Mouse (Mus musculus) lung, adult 18-20 months (tissue): ENCODE results near the gene Cxcl16.
"Not testable (repeated sequence)": the region's sequence is repeated elsewhere in the genome, so short reads cannot be mapped to it uniquely, and the experiment has no call there.

Source experiments
- DNase-seq, 2 experiments: peaks; one replicate each; pipeline ENCODE4 v3.0.0; 2022; ENCODE audit warnings: mixed read lengths in 2 of 2

Gene Cxcl16

GRCm38 (mm10) chr11:70459601-70460101 is at the start of gene Cxcl16:
TSS of gene Cxcl16 (minus strand) at chr11:70459984.
- DNase-seq, result peak; percentile 89 to 92

GRCm38 (mm10) chr11:70506962-70507515 is 47.3 kb upstream of the Cxcl16 start:
- DNase-seq, result no peak

GRCm38 (mm10) chr11:70506385-70506784 is 46.6 kb upstream of the Cxcl16 start:
- peak; percentile 68 to 78 for DNase-seq

- DNase-seq, result no peak
Observed at GRCm38 (mm10) chr11:70504970-70505369, 45.2 kb upstream of the Cxcl16 start, which contains the start of gene Tm4sf5. TSS of gene Tm4sf5 (plus strand) at chr11:70505244.

GRCm38 (mm10) chr11:70502018-70502417 is 42.2 kb upstream of the Cxcl16 start:
- no peak for DNase-seq

- DNase-seq, result no peak
Observed at GRCm38 (mm10) chr11:70500476-70500812, 40.7 kb upstream of the Cxcl16 start.

GRCm38 (mm10) chr11:70499566-70500475 is 40.0 kb upstream of the Cxcl16 start:
- DNase-seq, result peak; percentile 20 to 51

GRCm38 (mm10) chr11:70489684-70490083 is 29.9 kb upstream of the Cxcl16 start:
- peak; percentile 42 to 51 for DNase-seq

GRCm38 (mm10) chr11:70489138-70489537 is 29.4 kb upstream of the Cxcl16 start:
- DNase-seq, result no peak

- no peak for DNase-seq
Observed at GRCm38 (mm10) chr11:70487816-70488215, 28.0 kb upstream of the Cxcl16 start.

- DNase-seq, result no peak
Observed at GRCm38 (mm10) chr11:70485498-70485897, 25.7 kb upstream of the Cxcl16 start.

GRCm38 (mm10) chr11:70474872-70475534 is 15.2 kb upstream of the Cxcl16 start:
- no peak for DNase-seq

GRCm38 (mm10) chr11:70473291-70473690 is 13.5 kb upstream of the Cxcl16 start:
- not testable (repeated sequence) for DNase-seq

- no peak for DNase-seq
Observed at GRCm38 (mm10) chr11:70472716-70473115, 12.9 kb upstream of the Cxcl16 start.

GRCm38 (mm10) chr11:70469764-70470163 is 10.0 kb upstream of the Cxcl16 start:
- no peak for DNase-seq

- DNase-seq, result no peak
Observed at GRCm38 (mm10) chr11:70467902-70468619, 8.3 kb upstream of the Cxcl16 start.

GRCm38 (mm10) chr11:70465824-70466223 is 6.0 kb upstream of the Cxcl16 start:
- no peak for DNase-seq

GRCm38 (mm10) chr11:70465211-70465610 is 5.4 kb upstream of the Cxcl16 start:
- no peak for DNase-seq

GRCm38 (mm10) chr11:70463970-70464369 is 4.2 kb upstream of the Cxcl16 start:
- no peak for DNase-seq

- peak in 1 of 2 experiments; percentile 48 for DNase-seq
Observed at GRCm38 (mm10) chr11:70458688-70459600, 840 bp downstream of the Cxcl16 start, which contains the start of gene Zmynd15. TSS of gene Zmynd15 (plus strand) at chr11:70459433.

- peak in 1 of 2 experiments; percentile 45 for DNase-seq
Observed at GRCm38 (mm10) chr11:70453261-70454044, 6.3 kb downstream of the Cxcl16 start.
